Mouse (Mus musculus): ENCODE data around the gene Ap3s2. TPM values are rescaled to one million over a fixed set of nuclear protein-coding genes. Genes with fewer than 3 reads are reported as not detected.

Gene Ap3s2
- polyA plus RNA-seq, 1 experiment from 2014 or later = 11.8 TPM

GRCm38 (mm10) chr7:79894790-79895189, 25.7 kb downstream of the Ap3s2 start:
- no peak for ATAC-seq
- Histone ChIP-seq H3K9me3 (ENCODE audit: low read length) (no peaks in the 10 kb centered on the region), H3K9ac (replicated peaks; ENCODE audit: low read depth) (no peak overlapping the region)

GRCm38 (mm10) chr7:79892576-79893428, 27.6 kb downstream of the Ap3s2 start:
- Histone ChIP-seq H3K4me3 (ENCODE audit: low read depth, low read length) (no peak overlapping the region), H3K27ac (ENCODE audit: low read length) (no peak overlapping the region), H3K36me3 (ENCODE audit: insufficient read depth, low read length) (no peaks in the 10 kb centered on the region), H3K9me3 (ENCODE audit: low read length) (no peaks in the 10 kb centered on the region), H3K27me3 (replicated peaks; ENCODE audit: insufficient read depth, low read length) (no peaks in the 10 kb centered on the region), H3K4me2 (replicated peaks; ENCODE audit: low read depth, low read length) (no peak overlapping the region), H3K4me1 (ENCODE audit: insufficient read depth, low read depth, low read length) (no peaks in the 10 kb centered on the region), H3K9ac (replicated peaks; ENCODE audit: low read depth) (no peak overlapping the region)
- 66% methylated on average over 6 of the region's 6 CpGs for WGBS
- DNase-seq (ENCODE audit: low spot score) = peak; percentile 37
- ATAC-seq = peak; percentile 44
- TF ChIP-seq EP300 (IDR thresholded peaks at IDR 0.05) = no peak
- no peak for TF ChIP-seq CTCF (IDR thresholded peaks at IDR 0.05)

More at GRCm38 (mm10) chr7:79894790-79895189, 25.7 kb downstream of the Ap3s2 start:
- H3K4me2 ChIP-seq (replicated peaks; ENCODE audit: low read depth, low read length) = no peak overlapping the region
- 98% methylated on average over 1 of the region's 1 CpGs for WGBS
- H3K4me3 ChIP-seq (ENCODE audit: low read depth, low read length) = no peak overlapping the region
- no peaks in the 10 kb centered on the region for H3K27me3 ChIP-seq (replicated peaks; ENCODE audit: insufficient read depth, low read length)
- DNase-seq (ENCODE audit: low spot score) = no peak
- H3K27ac ChIP-seq (ENCODE audit: low read length) = no peak overlapping the region
- TF ChIP-seq CTCF (IDR thresholded peaks at IDR 0.05) = no peak
- no peak for TF ChIP-seq EP300 (IDR thresholded peaks at IDR 0.05)
- peaks cover 2% of the 10 kb centered on the region; the same call in 1 of the 2 replicates for H3K36me3 ChIP-seq (ENCODE audit: insufficient read depth, low read length)
- H3K4me1 ChIP-seq (ENCODE audit: insufficient read depth, low read depth, low read length) = no peaks in the 10 kb centered on the region

GRCm38 (mm10) chr7:79890436-79891221, 29.8 kb downstream of the Ap3s2 start:
- TF ChIP-seq EP300 (IDR thresholded peaks at IDR 0.05) (no peak), CTCF (IDR thresholded peaks at IDR 0.05) (no peak)
- H3K36me3 ChIP-seq (ENCODE audit: insufficient read depth, low read length) = no peaks in the 10 kb centered on the region
- no peaks in the 10 kb centered on the region for H3K4me1 ChIP-seq (ENCODE audit: insufficient read depth, low read depth, low read length)
- H3K27ac ChIP-seq (ENCODE audit: low read length) = no peak overlapping the region
- DNase-seq (ENCODE audit: low spot score) = peak; percentile 46
- H3K9me3 ChIP-seq (ENCODE audit: low read length) = no peaks in the 10 kb centered on the region
- H3K27me3 ChIP-seq (replicated peaks; ENCODE audit: insufficient read depth, low read length) = no peaks in the 10 kb centered on the region
- peak; percentile 37 for ATAC-seq
- H3K4me2 ChIP-seq (replicated peaks; ENCODE audit: low read depth, low read length) = no peak overlapping the region
- WGBS = 67% methylated on average over 15 of the region's 15 CpGs
- no peak overlapping the region for H3K4me3 ChIP-seq (ENCODE audit: low read depth, low read length)
- no peak overlapping the region for H3K9ac ChIP-seq (replicated peaks; ENCODE audit: low read depth)

GRCm38 (mm10) chr7:79888603-79889002, 31.8 kb downstream of the Ap3s2 start:
- no peaks in the 10 kb centered on the region for H3K9me3 ChIP-seq (ENCODE audit: low read length)
- DNase-seq (ENCODE audit: low spot score) = peak; percentile 40
- TF ChIP-seq CTCF (IDR thresholded peaks at IDR 0.05) = no peak
- no peak for TF ChIP-seq EP300 (IDR thresholded peaks at IDR 0.05)
- 60% methylated on average over 9 of the region's 9 CpGs for WGBS
- H3K27ac ChIP-seq (ENCODE audit: low read length) = 0 out of 2 replicates have a peak overlapping the region, but pooled peaks have one; percentile 38
- H3K4me1 ChIP-seq (ENCODE audit: insufficient read depth, low read depth, low read length) = no peaks in the 10 kb centered on the region
- no peaks in the 10 kb centered on the region for H3K36me3 ChIP-seq (ENCODE audit: insufficient read depth, low read length)
- H3K4me2 ChIP-seq (replicated peaks; ENCODE audit: low read depth, low read length) = no peak overlapping the region
- no peak overlapping the region for H3K9ac ChIP-seq (replicated peaks; ENCODE audit: low read depth)
- no peak overlapping the region for H3K4me3 ChIP-seq (ENCODE audit: low read depth, low read length)
- no peaks in the 10 kb centered on the region for H3K27me3 ChIP-seq (replicated peaks; ENCODE audit: insufficient read depth, low read length)
- peak; percentile 78 for ATAC-seq

GRCm38 (mm10) chr7:79883613-79884334, 36.7 kb downstream of the Ap3s2 start:
- Histone ChIP-seq H3K9me3 (ENCODE audit: low read length) (no peaks in the 10 kb centered on the region), H3K36me3 (ENCODE audit: insufficient read depth, low read length) (peaks cover 11% of the 10 kb centered on the region; the same call in 1 of the 2 replicates), H3K27ac (ENCODE audit: low read length) (no peak overlapping the region), H3K4me2 (replicated peaks; ENCODE audit: low read depth, low read length) (no peak overlapping the region), H3K9ac (replicated peaks; ENCODE audit: low read depth) (no peak overlapping the region), H3K4me1 (ENCODE audit: insufficient read depth, low read depth, low read length) (no peaks in the 10 kb centered on the region), H3K4me3 (ENCODE audit: low read depth, low read length) (no peak overlapping the region), H3K27me3 (replicated peaks; ENCODE audit: insufficient read depth, low read length) (no peaks in the 10 kb centered on the region)
- no peak for DNase-seq (ENCODE audit: low spot score)
- TF ChIP-seq EP300 (IDR thresholded peaks at IDR 0.05) = no peak
- no peak for TF ChIP-seq CTCF (IDR thresholded peaks at IDR 0.05)
- no peak for ATAC-seq
- WGBS = 78% methylated on average over 7 of the region's 7 CpGs

All from lung, postnatal 0 days (tissue).